Mouse (Mus musculus): ENCODE data around the gene Vmn2r2. TPM values are rescaled to one million over a fixed set of nuclear protein-coding genes. Genes with fewer than 3 reads are reported as not detected.

The Vmn2r2 gene
- total RNA-seq (2015; ENCODE audit: low replicate concordance) (not detected in 2 replicates), total RNA-seq (2017; ENCODE audit: low replicate concordance) (not detected in 2 replicates)

DNA sequence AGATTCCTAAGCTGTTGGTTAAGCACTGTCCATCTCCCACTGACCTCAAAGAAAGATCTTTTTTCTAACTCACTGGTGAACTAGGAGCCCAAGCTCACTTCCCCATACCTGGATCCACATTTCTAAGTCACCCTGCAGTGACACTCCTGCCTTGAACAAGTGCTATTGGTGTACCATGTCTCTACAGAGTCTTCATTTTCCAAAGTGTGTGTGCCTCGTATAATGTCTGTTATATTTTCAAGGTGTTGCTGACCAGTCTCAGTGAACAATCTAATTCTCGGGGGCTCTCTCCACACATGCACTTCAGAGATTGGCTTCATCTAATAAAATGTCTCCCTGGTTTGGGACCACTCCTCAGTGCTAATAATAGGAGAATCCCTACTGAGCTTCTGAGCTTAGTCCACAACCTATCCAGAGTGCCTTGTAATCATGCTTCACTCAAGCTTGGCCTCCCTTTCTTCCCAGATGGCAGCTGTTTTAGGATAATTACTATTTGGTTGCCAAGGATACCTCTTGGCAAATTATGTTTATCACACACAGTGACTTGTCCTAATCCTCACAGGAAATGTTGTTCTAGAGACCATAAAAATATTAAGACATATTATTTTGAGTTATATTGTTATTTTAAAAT, at the start of gene Vmn2r2:
Vmn2r2 (minus strand) TSS at position 51 of the 631 bp plus-strand sequence.
- ATAC-seq (replicated peaks; ENCODE audit: low FRiP score, poor library complexity, severe bottlenecking): no peak

DNA sequence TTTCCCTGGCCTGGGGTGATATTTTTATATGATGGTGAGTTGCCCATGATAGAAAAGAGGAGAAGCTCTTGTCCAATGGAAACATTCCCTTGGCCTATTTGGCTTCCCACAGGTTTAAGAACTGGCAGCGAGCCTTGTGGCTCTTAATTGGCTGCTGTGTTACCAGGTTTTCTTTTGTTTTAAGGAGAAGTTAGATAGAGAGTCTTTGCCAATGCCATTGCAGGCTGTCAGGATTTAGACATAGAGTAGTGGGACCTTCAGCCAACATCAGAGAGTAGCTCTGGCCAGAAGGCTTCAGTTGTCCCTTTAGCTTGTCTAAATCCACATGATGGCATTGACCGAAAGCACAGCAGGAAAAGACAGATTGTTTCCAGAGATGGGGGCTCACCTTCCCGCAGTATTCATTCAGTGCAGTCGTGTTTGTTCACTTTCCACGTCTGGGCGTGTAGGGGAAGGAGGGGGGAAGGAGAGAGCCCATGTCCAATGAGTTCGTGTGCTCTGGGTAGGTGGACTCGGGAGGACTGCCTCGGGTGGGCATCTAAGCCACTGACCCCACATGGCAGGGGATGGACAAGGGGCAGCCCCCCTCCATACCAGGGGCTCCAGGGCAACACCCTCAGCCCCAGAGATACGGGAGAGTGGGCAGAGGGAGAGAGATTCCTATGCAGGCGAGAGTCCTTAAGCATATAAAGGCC, 28.2 kb downstream of the Vmn2r2 start:
- no peak for ATAC-seq (replicated peaks; ENCODE audit: low FRiP score, poor library complexity, severe bottlenecking)

DNA sequence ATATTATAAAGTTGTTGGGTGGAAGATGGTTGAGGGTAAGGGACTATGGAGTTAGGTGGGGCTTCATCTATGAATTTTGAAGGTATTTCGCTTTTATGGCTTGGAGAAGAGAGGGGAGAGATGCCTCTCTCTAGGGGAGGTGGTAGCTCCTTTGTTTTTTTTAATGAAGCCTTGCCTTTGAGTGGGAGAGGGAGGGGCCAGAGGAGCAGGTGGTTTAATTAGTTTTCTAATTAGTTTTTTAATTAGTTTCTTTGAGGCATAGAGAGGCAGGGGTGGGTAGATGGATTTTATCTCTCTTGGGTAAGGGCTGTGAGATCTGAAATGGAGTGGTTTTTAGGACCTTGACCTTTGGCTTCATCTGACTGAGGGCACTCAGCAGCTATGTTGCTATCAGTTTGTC, 29.0 kb downstream of the Vmn2r2 start:
- no peak for ATAC-seq (replicated peaks; ENCODE audit: low FRiP score, poor library complexity, severe bottlenecking)

DNA sequence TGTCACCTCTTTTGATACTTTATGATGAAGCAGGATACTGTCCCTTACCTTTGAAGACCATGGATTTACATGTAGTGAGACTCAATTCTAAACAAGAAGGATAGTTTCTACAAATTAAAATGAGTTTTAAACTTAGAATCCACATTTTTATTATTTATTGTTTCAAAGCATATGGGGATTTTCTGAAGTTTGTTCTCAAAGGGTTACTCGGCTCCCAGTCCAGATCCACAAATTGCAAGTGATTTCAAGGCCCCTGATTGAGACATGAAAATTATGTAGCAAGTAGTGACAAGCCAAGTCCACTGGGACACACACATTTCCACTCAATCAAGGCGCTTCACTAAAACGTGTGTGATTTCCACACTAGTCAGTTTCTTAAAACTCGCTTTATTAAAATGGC, 60.5 kb downstream of the Vmn2r2 start, which contains the start of gene Vmn2r1:
Vmn2r1 (plus strand) TSS at position 301 of the 400 bp plus-strand sequence.
- no peak for ATAC-seq (replicated peaks; ENCODE audit: low FRiP score, poor library complexity, severe bottlenecking)

Other genes starting within 250 kb of the Vmn2r2 start
- not detected in 2 replicates for gene Plch1, start 242.5 kb downstream of the Vmn2r2 start, total RNA-seq (2015; ENCODE audit: low replicate concordance)
- not detected in 2 replicates for gene Plch1, start 242.5 kb downstream of the Vmn2r2 start, total RNA-seq (2017; ENCODE audit: low replicate concordance)
- gene E130311K13Rik, start 212.5 kb downstream of the Vmn2r2 start, total RNA-seq (2015; ENCODE audit: low replicate concordance): 1.4 TPM in 1 of 2 replicates, not detected in the other
- gene E130311K13Rik, start 212.5 kb downstream of the Vmn2r2 start, total RNA-seq (2017; ENCODE audit: low replicate concordance): 0.77 TPM in 1 of 2 replicates, not detected in the other
- 5.9 and 9.7 TPM in 2 replicates for gene Slc33a1, start 177.2 kb downstream of the Vmn2r2 start, total RNA-seq (2015; ENCODE audit: low replicate concordance)
- 4.2 and 6.3 TPM in 2 replicates for gene Slc33a1, start 177.2 kb downstream of the Vmn2r2 start, total RNA-seq (2017; ENCODE audit: low replicate concordance)
- 12.3 and 13.4 TPM in 2 replicates for gene Gmps, start 165.8 kb downstream of the Vmn2r2 start, total RNA-seq (2015; ENCODE audit: low replicate concordance)
- 13.8 and 15.9 TPM in 2 replicates for gene Gmps, start 165.8 kb downstream of the Vmn2r2 start, total RNA-seq (2017; ENCODE audit: low replicate concordance)
- 1.4 TPM in 1 of 2 replicates, not detected in the other for gene Vmn2r1, start 60.4 kb downstream of the Vmn2r2 start, total RNA-seq (2015; ENCODE audit: low replicate concordance)
- gene Vmn2r1, start 60.4 kb downstream of the Vmn2r2 start, total RNA-seq (2017; ENCODE audit: low replicate concordance): not detected in 2 replicates
- not detected in 2 replicates for gene Vmn2r3, start 147.8 kb upstream of the Vmn2r2 start, total RNA-seq (2015; ENCODE audit: low replicate concordance)
- not detected in 2 replicates for gene Vmn2r3, start 147.8 kb upstream of the Vmn2r2 start, total RNA-seq (2017; ENCODE audit: low replicate concordance)

Measured in erythroid progenitor cell, adult 5-6 weeks (primary cell).